Mouse (Mus musculus) bone marrow macrophage, adult 2 months (primary cell): ENCODE data around the gene Immp2l.

Source experiments
- CTCF ChIP-seq: IDR thresholded peaks from 2 replicates; pipeline ENCODE4 v1.5.1; 2012; ENCODE audit warnings: low read depth, mild to moderate bottlenecking, low read length, moderate library complexity
- POLR2A ChIP-seq: IDR thresholded peaks from 2 replicates; pipeline ENCODE4 v1.6.1; 2012; ENCODE audit warnings: mild to moderate bottlenecking, low read depth, low read length, borderline replicate concordance

DNA sequence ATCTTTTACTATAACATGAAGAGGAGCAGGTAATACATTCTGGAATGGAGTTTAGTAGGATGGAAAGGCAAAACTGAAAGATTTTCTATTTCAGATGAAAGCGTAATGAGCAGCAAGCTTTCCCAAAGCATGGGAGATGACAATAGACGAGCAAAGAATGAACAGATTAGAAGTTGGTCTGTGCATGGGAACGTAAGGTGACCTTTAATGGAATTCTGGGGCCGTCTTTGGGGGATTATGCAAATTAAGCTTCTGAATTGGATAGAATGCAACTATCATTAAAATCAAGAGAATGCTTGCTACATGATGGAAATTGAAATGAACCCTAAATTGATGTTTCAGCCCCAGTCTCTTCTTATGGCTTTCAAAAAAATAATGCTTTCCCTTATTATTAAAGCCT is 619.4 kb downstream of the Immp2l start:
- TF ChIP-seq POLR2A (no peak), CTCF (no peak)
